Mouse (Mus musculus) liver, embryonic 13.5 days (tissue): ENCODE measurements around the gene Mcpt8. TPM values are rescaled to one million over a fixed set of nuclear protein-coding genes. Genes with fewer than 3 reads are reported as not detected.
A peak's percentile ranks its signal among the peaks of the same experiment; 100 is the strongest.
"Not testable (repeated sequence)": the region's sequence is repeated elsewhere in the genome, so short reads cannot be mapped to it uniquely, and the experiment has no call there.

Experiments used
- ATAC-seq: fragments of 200-750 bp; cut with Nextera tagmentation; 2 replicates; pipeline ENCODE4 v1.8.0; 2017; ENCODE audit warnings: low read depth, mild to moderate bottlenecking, moderate number of reproducible peaks, moderate library complexity
- DNase-seq: peaks from one replicate; pipeline ENCODE4 v3.0.0; 2022
- H3K27ac ChIP-seq: fragments of 300-500 bp; sonication (generic); 2 replicates; pipeline ENCODE4 v1.5.1; 2015; ENCODE audit warnings: moderate library complexity, mild to moderate bottlenecking, inconsistent platforms
- H3K27me3 ChIP-seq: fragments of 300-500 bp; sonication (generic); 2 replicates; pipeline ENCODE4 v1.6.1; 2015; ENCODE audit warnings: mild to moderate bottlenecking, inconsistent platforms
- H3K36me3 ChIP-seq: fragments of 300-500 bp; sonication (generic); 2 replicates; pipeline ENCODE4 v1.6.1; 2015; ENCODE audit warnings: mild to moderate bottlenecking, inconsistent platforms
- H3K4me1 ChIP-seq: fragments of 300-500 bp; sonication (generic); replicated peaks from 2 replicates; pipeline ENCODE4 v1.6.1; 2015; ENCODE audit warnings: inconsistent platforms
- H3K4me2 ChIP-seq: fragments of 300-500 bp; sonication (generic); 2 replicates; pipeline ENCODE4 v1.6.1; 2015; ENCODE audit warnings: inconsistent platforms, mild to moderate bottlenecking, moderate library complexity
- H3K4me3 ChIP-seq: fragments of 300-500 bp; sonication (generic); replicated peaks from 2 replicates; pipeline ENCODE4 v1.5.1; 2015; ENCODE audit warnings: mild to moderate bottlenecking, inconsistent platforms
- H3K9ac ChIP-seq: fragments of 300-500 bp; sonication (generic); 2 replicates; pipeline ENCODE4 v1.6.1; 2015; ENCODE audit warnings: mild to moderate bottlenecking, inconsistent platforms
- H3K9me3 ChIP-seq: fragments of 300-500 bp; sonication (generic); replicated peaks from 2 replicates; pipeline ENCODE4 v1.6.1; 2016; ENCODE audit warnings: inconsistent platforms
- WGBS: fragments of 180-500 bp; shearing (Covaris S2); methylation state at CpG from one replicate; pipeline ENCODE4 v1.1.7; 2015; ENCODE audit not compliant: insufficient replicate concordance; 5-methylcytosine and 5-hydroxymethylcytosine counted together
- polyA plus RNA-seq: library from polyadenylated mRNA; unstranded; fragments of >200 nt; fragmentation: Nextera tagmentation; extraction: Ambion mirVana; gene quantifications from 2 replicates; pipeline ENCODE4 v1.2.1, GENCODE M21; 2015

Mcpt8 gene
- polyA plus RNA-seq, 1 experiment from 2014 or later, result 3.3 TPM

- Histone ChIP-seq H3K27me3 (no peaks in the 10 kb centered on the region), H3K4me1 (no peaks in the 10 kb centered on the region), H3K4me3 (no peak overlapping the region), H3K4me2 (no peak overlapping the region), H3K27ac (no peak overlapping the region), H3K9me3 (no peaks in the 10 kb centered on the region), H3K9ac (no peak overlapping the region), H3K36me3 (no peaks in the 10 kb centered on the region)
- DNase-seq (no peak), ATAC-seq (no peak)
- 55% methylated on average over 4 of the region's 4 CpGs for WGBS
Measured at GRCm38 (mm10) chr14:56098940-56099339, 13.9 kb upstream of the Mcpt8 start.

- WGBS, result 59% methylated on average over 1 of the region's 1 CpGs
- DNase-seq, result no peak
Measured at GRCm38 (mm10) chr14:56097597-56097996, 12.5 kb upstream of the Mcpt8 start.

DNA sequence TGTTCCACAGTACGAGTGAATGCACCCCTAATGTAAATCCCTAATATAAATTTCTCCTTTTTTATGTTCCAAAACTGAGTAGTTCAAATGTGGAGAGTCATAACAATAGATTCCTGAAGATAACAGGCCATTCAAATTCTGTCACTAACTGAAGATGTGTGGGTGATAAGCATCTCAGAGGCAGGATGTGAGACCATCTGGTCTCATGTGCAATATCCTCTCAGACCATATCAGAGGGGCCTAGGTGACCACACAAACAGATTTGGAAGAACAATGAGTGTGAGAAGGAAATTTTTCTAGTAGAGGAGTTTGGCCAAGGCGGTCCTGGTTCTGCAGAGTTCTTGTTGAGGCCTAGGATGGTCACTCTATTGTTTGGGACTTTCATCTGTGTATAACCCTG is 8.3 kb upstream of the Mcpt8 start:
- Histone ChIP-seq H3K27me3 (no peaks in the 10 kb centered on the region), H3K27ac (no peak overlapping the region), H3K36me3 (no peaks in the 10 kb centered on the region), H3K9me3 (no peaks in the 10 kb centered on the region), H3K4me1 (no peaks in the 10 kb centered on the region), H3K4me3 (no peak overlapping the region), H3K4me2 (no peak overlapping the region), H3K9ac (no peak overlapping the region)
- no peak for ATAC-seq
- 15% methylated on average over 2 of the region's 2 CpGs for WGBS
- no peak for DNase-seq

More at GRCm38 (mm10) chr14:56097597-56097996, 12.5 kb upstream of the Mcpt8 start:
- Histone ChIP-seq H3K9me3 (no peaks in the 10 kb centered on the region), H3K4me3 (no peak overlapping the region), H3K27me3 (no peaks in the 10 kb centered on the region), H3K9ac (no peak overlapping the region), H3K27ac (no peak overlapping the region), H3K4me1 (no peaks in the 10 kb centered on the region), H3K4me2 (no peak overlapping the region), H3K36me3 (no peaks in the 10 kb centered on the region)
- ATAC-seq, result no peak

DNA sequence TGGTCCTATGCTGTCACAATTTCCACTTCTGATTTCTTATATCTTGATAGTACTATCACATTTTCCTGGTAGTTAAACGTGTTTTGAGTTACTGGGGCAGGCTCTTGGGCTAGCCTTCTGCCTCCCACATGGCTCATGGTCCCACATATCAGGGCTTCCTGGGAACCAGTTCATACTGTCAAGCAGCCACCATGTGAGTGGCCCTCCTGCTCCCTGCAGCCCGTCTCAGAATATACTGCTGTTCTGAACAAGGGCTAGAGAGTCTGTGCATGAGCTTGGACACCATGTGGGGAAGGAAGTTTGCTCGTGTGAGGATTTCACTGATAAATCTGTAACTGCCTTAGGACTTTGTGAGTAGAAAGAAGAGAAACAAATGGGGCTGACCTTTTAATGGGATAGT is 1.6 kb upstream of the Mcpt8 start:
- 45% methylated on average over 3 of the region's 3 CpGs for WGBS
- H3K4me3 ChIP-seq, result no peak overlapping the region
- no peaks in the 10 kb centered on the region for H3K27me3 ChIP-seq
- no peak overlapping the region for H3K27ac ChIP-seq
- no peaks in the 10 kb centered on the region for H3K4me1 ChIP-seq
- ATAC-seq (no peak), DNase-seq (no peak)
- H3K36me3 ChIP-seq, result no peaks in the 10 kb centered on the region
- H3K4me2 ChIP-seq, result no peak overlapping the region
- H3K9me3 ChIP-seq, result no peaks in the 10 kb centered on the region
- no peak overlapping the region for H3K9ac ChIP-seq

DNA sequence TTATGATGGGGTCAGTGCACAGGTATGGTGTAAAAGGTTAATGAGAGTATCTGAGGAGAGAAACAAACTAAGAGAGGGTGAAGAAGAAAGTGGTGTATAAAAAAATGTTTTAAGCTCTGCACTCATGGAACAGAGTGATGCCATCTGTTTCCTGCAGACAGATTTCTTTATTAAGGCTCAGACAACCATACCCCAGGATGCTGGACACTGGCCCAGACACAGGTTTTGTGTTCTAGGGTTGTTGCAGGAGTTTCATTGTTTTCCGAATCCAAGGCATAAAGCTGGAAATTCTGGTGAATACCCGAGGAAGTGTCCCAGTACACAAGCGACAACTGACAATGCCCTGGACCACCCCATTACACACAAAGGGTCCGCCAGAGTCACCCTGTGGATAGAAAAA is 3.1 kb downstream of the Mcpt8 start:
- Histone ChIP-seq H3K4me3 (no peak overlapping the region), H3K27me3 (no peaks in the 10 kb centered on the region), H3K4me2 (no peak overlapping the region), H3K9ac (no peak overlapping the region), H3K36me3 (no peaks in the 10 kb centered on the region), H3K4me1 (no peaks in the 10 kb centered on the region), H3K9me3 (no peaks in the 10 kb centered on the region), H3K27ac (no peak overlapping the region)
- ATAC-seq, result no peak
- DNase-seq, result no peak
- 61% methylated on average over 4 of the region's 4 CpGs for WGBS

- H3K36me3 ChIP-seq, ATAC-seq, H3K4me3 ChIP-seq, H3K4me2 ChIP-seq, H3K27me3 ChIP-seq, DNase-seq, H3K9me3 ChIP-seq, H3K4me1 ChIP-seq, H3K9ac ChIP-seq, H3K27ac ChIP-seq: not testable (repeated sequence)
- WGBS, result 31% methylated on average over 3 of the region's 3 CpGs
Measured at GRCm38 (mm10) chr14:56062213-56062612, 22.9 kb downstream of the Mcpt8 start, which contains the start of gene Mcpt4. Gene Mcpt4 (minus strand): TSS chr14:56062313.

DNA sequence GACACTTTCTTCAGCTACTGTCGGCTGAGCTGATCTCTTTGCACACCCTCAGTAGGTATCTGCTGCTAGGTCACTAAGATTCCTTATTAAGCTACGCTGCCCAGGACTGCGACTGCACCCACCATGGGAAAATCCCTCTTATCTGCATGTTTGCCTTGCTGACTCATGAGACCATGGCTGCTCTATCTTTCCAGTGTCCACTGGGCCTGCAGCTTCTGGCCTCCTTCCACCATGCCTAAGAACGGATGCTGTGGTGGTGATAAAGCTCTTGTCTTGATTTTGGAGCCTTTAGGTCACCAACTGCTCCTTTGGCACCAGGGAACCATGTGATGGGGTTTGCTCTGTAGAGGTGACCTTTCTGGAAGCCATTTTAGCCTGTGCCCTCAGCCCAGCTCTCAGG is 27.4 kb downstream of the Mcpt8 start:
- no peak for ATAC-seq
- H3K9me3 ChIP-seq, result no peaks in the 10 kb centered on the region
- 41% methylated on average over 4 of the region's 4 CpGs for WGBS

DNA sequence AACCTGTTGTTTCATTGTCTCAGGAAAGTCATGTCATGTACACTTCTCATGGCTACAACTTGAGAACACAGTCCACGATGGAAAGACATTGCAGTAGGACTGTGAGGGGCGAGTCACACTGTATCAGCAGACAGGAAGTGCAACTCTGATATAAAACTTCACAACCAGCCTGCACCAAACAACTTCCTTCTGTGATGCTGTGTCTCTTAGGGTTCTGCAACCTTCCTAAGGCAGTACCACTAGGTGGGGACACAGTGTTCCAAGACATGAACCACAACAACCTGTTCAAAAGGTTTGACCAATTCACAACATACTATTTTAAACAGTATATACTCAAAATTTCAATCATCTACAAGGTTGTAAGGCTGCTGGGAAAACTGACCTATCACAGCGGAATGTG is 29.7 kb downstream of the Mcpt8 start:
- Histone ChIP-seq H3K4me1 (no peaks in the 10 kb centered on the region; the same call in 1 of the 2 replicates), H3K4me3 (no peak overlapping the region), H3K27ac (no peak overlapping the region), H3K36me3 (no peaks in the 10 kb centered on the region), H3K27me3 (peaks cover 8% of the 10 kb centered on the region; the same call in 1 of the 2 replicates), H3K4me2 (no peak overlapping the region), H3K9ac (no peak overlapping the region), H3K9me3 (no peaks in the 10 kb centered on the region)
- no peak for DNase-seq
- no peak for ATAC-seq
- 48% methylated on average over 3 of the region's 3 CpGs for WGBS

More for the DNA sequence above, 27.4 kb downstream of the Mcpt8 start:
- no peak overlapping the region for H3K27ac ChIP-seq
- H3K27me3 ChIP-seq, result no peaks in the 10 kb centered on the region
- H3K4me3 ChIP-seq, result no peak overlapping the region
- no peak overlapping the region for H3K4me2 ChIP-seq
- H3K9ac ChIP-seq, result no peak overlapping the region
- no peaks in the 10 kb centered on the region; the same call in 1 of the 2 replicates for H3K4me1 ChIP-seq
- no peaks in the 10 kb centered on the region for H3K36me3 ChIP-seq
- no peak for DNase-seq

GRCm38 (mm10) chr14:56041792-56042191 is 43.3 kb downstream of the Mcpt8 start, which contains the start of gene Mcpt2:
Gene Mcpt2 (plus strand): TSS chr14:56042041.
- WGBS, result 11% methylated on average over 1 of the region's 1 CpGs
- H3K4me2 ChIP-seq, H3K4me1 ChIP-seq, H3K27me3 ChIP-seq, H3K9me3 ChIP-seq, H3K9ac ChIP-seq, H3K36me3 ChIP-seq, H3K4me3 ChIP-seq, H3K27ac ChIP-seq: not testable (repeated sequence)
- ATAC-seq, result peak; percentile 65; the same call in 1 of the 2 replicates
- DNase-seq, result peak; percentile 11

DNA sequence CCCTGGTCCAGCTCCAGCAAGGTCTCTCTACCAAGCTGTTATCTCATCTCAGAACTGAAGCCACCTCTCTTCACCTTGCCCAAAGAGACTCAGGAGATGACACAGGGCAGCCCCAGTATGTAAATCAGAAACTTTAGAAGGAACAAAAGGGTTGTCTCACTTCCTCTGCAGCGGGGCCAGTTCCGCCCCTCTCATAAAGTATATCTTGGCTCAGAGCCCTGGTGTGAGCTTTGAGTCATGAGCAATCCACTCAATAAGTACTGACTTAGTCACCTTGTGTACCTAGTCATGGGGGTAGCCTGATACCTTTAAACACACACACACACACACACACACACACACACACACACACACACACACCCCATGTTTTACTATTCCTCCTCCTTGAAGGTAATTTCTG is 50.6 kb downstream of the Mcpt8 start:
- WGBS, result 57% methylated on average over 2 of the region's 2 CpGs
- DNase-seq (no peak), ATAC-seq (no peak)

More for the DNA sequence above, 50.6 kb downstream of the Mcpt8 start:
- no peak overlapping the region for H3K27ac ChIP-seq
- no peaks in the 10 kb centered on the region for H3K36me3 ChIP-seq
- H3K27me3 ChIP-seq, result no peaks in the 10 kb centered on the region
- no peak overlapping the region for H3K4me3 ChIP-seq
- H3K9ac ChIP-seq, result no peak overlapping the region
- no peaks in the 10 kb centered on the region for H3K9me3 ChIP-seq
- no peak overlapping the region for H3K4me2 ChIP-seq
- H3K4me1 ChIP-seq, result no peaks in the 10 kb centered on the region
